Mouse (Mus musculus) neural tube, embryonic 11.5 days (tissue): ENCODE data around the gene Trmt44. TPM values are rescaled to one million over a fixed set of nuclear protein-coding genes. Genes with fewer than 3 reads are reported as not detected.

Source experiments
- ATAC-seq: fragments of 200-750 bp; cut with Nextera tagmentation; 2 replicates; pipeline ENCODE4 v1.8.0; 2017; ENCODE audit warnings: moderate number of reproducible peaks, mild to moderate bottlenecking, moderate TSS enrichment, moderate library complexity; ENCODE audit not compliant: insufficient read depth, low FRiP score, low TSS enrichment
- DNase-seq: peaks from one replicate; pipeline ENCODE4 v3.0.0-alpha.2; 2015; ENCODE audit warnings: low spot score
- H3K27ac ChIP-seq: fragments of 300-500 bp; sonication (generic); 2 replicates; pipeline ENCODE4 v1.5.1; 2014; ENCODE audit warnings: low read depth, mild to moderate bottlenecking, low read length
- H3K27me3 ChIP-seq: fragments of 300-500 bp; sonication (generic); 2 replicates; pipeline ENCODE4 v1.6.1; 2014; ENCODE audit warnings: mild to moderate bottlenecking, low read length, mixed read lengths; ENCODE audit not compliant: control insufficient read depth, insufficient read depth
- H3K36me3 ChIP-seq: fragments of 300-500 bp; sonication (generic); 2 replicates; pipeline ENCODE4 v1.6.1; 2014; ENCODE audit warnings: mild to moderate bottlenecking, low read length, moderate library complexity, mixed read lengths; ENCODE audit not compliant: control insufficient read depth, insufficient read depth
- H3K4me1 ChIP-seq: fragments of 300-500 bp; sonication (generic); 2 replicates; pipeline ENCODE4 v1.6.1; 2014; ENCODE audit warnings: low read length, mixed read lengths; ENCODE audit not compliant: control insufficient read depth, insufficient read depth
- H3K4me2 ChIP-seq: fragments of 300-500 bp; sonication (generic); 2 replicates; pipeline ENCODE4 v1.6.1; 2014; ENCODE audit warnings: low read depth, mild to moderate bottlenecking, moderate library complexity
- H3K4me3 ChIP-seq: fragments of 300-500 bp; sonication (generic); 2 replicates; pipeline ENCODE4 v1.5.1; 2014; ENCODE audit warnings: low read depth, low read length
- H3K9ac ChIP-seq: fragments of 300-500 bp; sonication (generic); 2 replicates; pipeline ENCODE4 v1.6.1; 2014; ENCODE audit warnings: mild to moderate bottlenecking, low read length
- H3K9me3 ChIP-seq: fragments of 300-500 bp; sonication (generic); 2 replicates; pipeline ENCODE4 v1.6.1; 2016; ENCODE audit warnings: low read length; ENCODE audit not compliant: control insufficient read depth
- WGBS: fragments of 180-500 bp; shearing (Covaris S2); extraction: QIAGEN DNeasy Blood & Tissue Kit; methylation state at CpG from one replicate; pipeline ENCODE4 v1.1.7; 2014; 5-methylcytosine and 5-hydroxymethylcytosine counted together
- polyA plus RNA-seq: library from polyadenylated mRNA; unstranded; fragments of >200 nt; fragmentation: Nextera tagmentation; extraction: Ambion mirVana; gene quantifications from 2 replicates; pipeline ENCODE4 v1.2.1, GENCODE M21; 2014

Gene Trmt44
- polyA plus RNA-seq, 1 experiment from 2014 or later = 10.2 TPM

DNA sequence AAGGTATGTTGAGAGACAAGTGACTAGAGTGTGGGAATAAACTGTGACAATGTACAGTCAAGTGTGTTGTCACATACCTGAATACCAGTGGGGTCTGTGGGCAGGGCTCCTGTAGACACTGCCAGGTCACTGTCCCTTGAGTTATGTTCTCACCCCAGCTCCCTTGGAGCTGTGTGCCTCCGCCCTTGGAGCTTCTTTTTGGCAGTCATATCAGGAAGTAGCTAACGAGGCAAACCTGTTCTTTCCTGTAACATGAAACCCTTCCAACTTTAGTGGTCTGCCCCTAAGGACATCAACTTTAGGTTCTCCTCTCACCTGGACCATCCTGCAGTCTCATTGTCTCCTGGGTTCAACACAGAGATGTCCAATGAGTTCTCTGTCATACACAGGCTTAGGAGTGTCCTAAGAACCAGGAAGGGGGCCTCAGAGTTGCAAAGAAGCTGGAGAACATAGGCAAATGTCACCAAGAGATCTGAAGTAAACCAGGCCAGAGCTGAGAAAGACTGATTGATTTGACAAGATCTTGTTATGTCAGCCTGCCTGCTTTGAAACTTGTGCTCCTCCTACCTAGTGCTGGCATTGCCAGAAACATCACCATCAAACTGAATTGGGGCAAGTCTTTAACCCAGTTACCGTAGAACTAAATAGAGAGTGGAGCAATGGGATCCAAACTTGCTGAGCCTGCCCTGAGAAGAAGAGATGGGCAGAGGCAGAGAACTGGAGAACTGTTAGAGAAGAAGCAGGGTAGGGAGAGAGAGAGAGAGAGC is 5.5 kb upstream of the Trmt44 start:
- Histone ChIP-seq H3K4me3 (no peak overlapping the region), H3K4me1 (peaks cover 7% of the 10 kb centered on the region), H3K36me3 (no peaks in the 10 kb centered on the region), H3K4me2 (no peak overlapping the region), H3K9ac (no peak overlapping the region), H3K27ac (no peak overlapping the region), H3K9me3 (no peaks in the 10 kb centered on the region), H3K27me3 (no peaks in the 10 kb centered on the region)
- ATAC-seq (no peak), DNase-seq (no peak)
- WGBS = 46% methylated on average over 3 of the region's 3 CpGs

- no peak overlapping the region for H3K4me2 ChIP-seq
- no peaks in the 10 kb centered on the region for H3K27me3 ChIP-seq
- H3K9me3 ChIP-seq = no peaks in the 10 kb centered on the region
- DNase-seq = no peak
- no peak overlapping the region for H3K27ac ChIP-seq
- no peak for ATAC-seq
- H3K4me1 ChIP-seq = peaks cover 7% of the 10 kb centered on the region
- no peaks in the 10 kb centered on the region for H3K36me3 ChIP-seq
- no peak overlapping the region for H3K9ac ChIP-seq
- WGBS = 63% methylated on average over 5 of the region's 5 CpGs
- H3K4me3 ChIP-seq = no peak overlapping the region
Observed at GRCm38 (mm10) chr5:35579247-35579893, 4.5 kb upstream of the Trmt44 start.

- H3K9ac ChIP-seq = no peak overlapping the region
- no peak for ATAC-seq
- no peaks in the 10 kb centered on the region for H3K9me3 ChIP-seq
- no peak overlapping the region for H3K4me3 ChIP-seq
- no peaks in the 10 kb centered on the region for H3K36me3 ChIP-seq
- H3K4me1 ChIP-seq = peaks cover 11% of the 10 kb centered on the region
- DNase-seq = no peak
- no peaks in the 10 kb centered on the region for H3K27me3 ChIP-seq
- WGBS = 90% methylated on average over 2 of the region's 2 CpGs
- H3K4me2 ChIP-seq = no peak overlapping the region
- no peak overlapping the region for H3K27ac ChIP-seq
Observed at GRCm38 (mm10) chr5:35578411-35578810, 3.5 kb upstream of the Trmt44 start.

GRCm38 (mm10) chr5:35576409-35577020 is 1.6 kb upstream of the Trmt44 start:
- 92% methylated on average over 10 of the region's 10 CpGs for WGBS
- DNase-seq = no peak
- no peaks in the 10 kb centered on the region for H3K36me3 ChIP-seq
- no peaks in the 10 kb centered on the region for H3K27me3 ChIP-seq
- H3K27ac ChIP-seq = no peak overlapping the region
- no peak overlapping the region for H3K9ac ChIP-seq
- ATAC-seq = no peak
- no peaks in the 10 kb centered on the region for H3K9me3 ChIP-seq
- peaks cover 5% of the 10 kb centered on the region for H3K4me1 ChIP-seq
- no peak overlapping the region for H3K4me2 ChIP-seq
- no peak overlapping the region for H3K4me3 ChIP-seq

- no peaks in the 10 kb centered on the region for H3K9me3 ChIP-seq
- no peak overlapping the region for H3K4me2 ChIP-seq
- H3K36me3 ChIP-seq = peaks cover 7% of the 10 kb centered on the region
- DNase-seq (no peak), ATAC-seq (no peak)
- 94% methylated on average over 6 of the region's 6 CpGs for WGBS
- no peak overlapping the region for H3K4me3 ChIP-seq
- H3K4me1 ChIP-seq = peaks cover 5% of the 10 kb centered on the region
- H3K27me3 ChIP-seq = no peaks in the 10 kb centered on the region
- H3K9ac ChIP-seq = no peak overlapping the region
- H3K27ac ChIP-seq = no peak overlapping the region
Observed at GRCm38 (mm10) chr5:35571546-35571945, 3.3 kb downstream of the Trmt44 start.

DNA sequence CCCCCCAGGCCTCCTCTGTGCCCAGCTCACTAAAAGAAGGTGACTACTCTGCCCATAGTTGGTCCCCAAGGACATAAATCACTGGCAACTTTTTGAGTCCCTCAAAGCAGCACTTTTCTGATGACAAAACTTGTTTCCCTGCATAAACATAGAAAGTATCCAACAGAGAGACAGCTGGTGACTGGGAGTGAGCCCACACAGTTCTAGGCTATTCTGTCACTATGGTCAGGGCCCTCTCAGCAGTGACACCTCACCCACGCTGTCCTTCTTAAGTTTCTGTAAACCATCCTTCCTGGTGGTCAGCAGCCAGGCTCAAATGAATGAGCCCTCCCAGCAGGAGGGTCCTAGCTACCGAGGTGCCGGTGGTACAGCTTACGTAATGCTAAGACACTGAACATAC is 8.2 kb downstream of the Trmt44 start:
- no peak for DNase-seq
- WGBS = 88% methylated on average over 4 of the region's 4 CpGs
- Histone ChIP-seq H3K9ac (no peak overlapping the region), H3K4me1 (no peaks in the 10 kb centered on the region), H3K27ac (no peak overlapping the region), H3K4me2 (no peak overlapping the region), H3K27me3 (no peaks in the 10 kb centered on the region), H3K4me3 (no peak overlapping the region), H3K36me3 (peaks cover 17% of the 10 kb centered on the region), H3K9me3 (no peaks in the 10 kb centered on the region)
- no peak for ATAC-seq

GRCm38 (mm10) chr5:35565217-35565616 is 9.7 kb downstream of the Trmt44 start:
- ATAC-seq (no peak), DNase-seq (no peak)
- WGBS = 91% methylated on average over 9 of the region's 9 CpGs
- Histone ChIP-seq H3K4me3 (no peak overlapping the region), H3K4me1 (no peaks in the 10 kb centered on the region), H3K27me3 (no peaks in the 10 kb centered on the region), H3K9ac (no peak overlapping the region), H3K9me3 (no peaks in the 10 kb centered on the region), H3K36me3 (peaks cover 19% of the 10 kb centered on the region), H3K4me2 (no peak overlapping the region), H3K27ac (no peak overlapping the region)

DNA sequence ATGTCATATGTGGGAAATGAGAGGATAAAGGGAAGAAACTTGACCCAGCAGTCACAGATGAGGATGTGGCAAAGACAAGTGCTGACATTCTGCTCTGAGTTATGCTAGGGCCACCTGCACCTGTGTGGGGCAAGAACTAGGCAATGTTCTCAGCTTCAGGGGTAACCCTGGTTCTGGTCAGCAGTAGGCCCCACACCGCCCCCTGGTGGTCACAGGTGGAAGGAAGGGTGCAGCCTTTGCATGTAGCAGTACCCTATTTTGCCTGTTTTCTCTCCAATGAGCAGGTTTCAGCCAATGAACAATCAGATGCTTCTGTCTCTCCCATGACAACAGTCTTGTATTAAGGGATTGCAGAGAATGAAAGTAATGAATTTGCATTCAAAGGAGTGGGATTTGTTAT is 11.4 kb downstream of the Trmt44 start:
- peak; percentile 81 for DNase-seq
- H3K27ac ChIP-seq = no peak overlapping the region
- ATAC-seq = no peak
- H3K36me3 ChIP-seq = peaks cover 17% of the 10 kb centered on the region
- H3K9me3 ChIP-seq = no peaks in the 10 kb centered on the region
- no peaks in the 10 kb centered on the region for H3K4me1 ChIP-seq
- H3K4me3 ChIP-seq = no peak overlapping the region
- H3K27me3 ChIP-seq = no peaks in the 10 kb centered on the region
- WGBS = 0% methylated on average over 1 of the region's 1 CpGs
- H3K4me2 ChIP-seq = no peak overlapping the region
- H3K9ac ChIP-seq = no peak overlapping the region

DNA sequence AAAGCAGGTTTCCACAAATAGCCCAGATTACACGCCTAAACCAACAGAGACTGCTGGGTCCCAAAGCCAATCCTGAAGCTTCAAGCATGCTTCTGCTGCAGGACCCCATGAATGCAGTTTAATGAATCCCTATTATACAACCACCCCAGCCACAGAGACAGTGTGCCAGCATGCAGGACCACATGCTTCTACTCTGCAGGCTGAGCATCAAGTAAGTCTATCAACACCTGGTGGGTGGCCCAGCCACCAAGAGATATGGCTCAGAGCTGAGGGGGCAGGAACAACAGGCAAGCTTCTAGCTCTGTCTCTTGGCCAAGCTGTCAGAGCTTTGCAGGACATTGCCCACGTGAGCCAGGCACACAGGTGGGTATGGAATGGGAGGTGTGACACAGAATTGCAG is 12.3 kb downstream of the Trmt44 start:
- Histone ChIP-seq H3K27me3 (no peaks in the 10 kb centered on the region), H3K4me2 (no peak overlapping the region), H3K4me1 (no peaks in the 10 kb centered on the region), H3K9me3 (no peaks in the 10 kb centered on the region), H3K9ac (no peak overlapping the region), H3K4me3 (no peak overlapping the region), H3K36me3 (peaks cover 15% of the 10 kb centered on the region), H3K27ac (no peak overlapping the region)
- ATAC-seq (no peak), DNase-seq (no peak)
- WGBS = 95% methylated on average over 2 of the region's 2 CpGs
